Mouse (Mus musculus): ENCODE results near the gene Mknk1. TPM values are rescaled to one million over a fixed set of nuclear protein-coding genes. Genes with fewer than 3 reads are reported as not detected.
A peak's percentile ranks its signal among the peaks of the same experiment; 100 is the strongest.

The Mknk1 gene
- total RNA-seq, 4 experiments from 2014 or later, result 34.9 to 45.5 (median 39.6) TPM

DNA sequence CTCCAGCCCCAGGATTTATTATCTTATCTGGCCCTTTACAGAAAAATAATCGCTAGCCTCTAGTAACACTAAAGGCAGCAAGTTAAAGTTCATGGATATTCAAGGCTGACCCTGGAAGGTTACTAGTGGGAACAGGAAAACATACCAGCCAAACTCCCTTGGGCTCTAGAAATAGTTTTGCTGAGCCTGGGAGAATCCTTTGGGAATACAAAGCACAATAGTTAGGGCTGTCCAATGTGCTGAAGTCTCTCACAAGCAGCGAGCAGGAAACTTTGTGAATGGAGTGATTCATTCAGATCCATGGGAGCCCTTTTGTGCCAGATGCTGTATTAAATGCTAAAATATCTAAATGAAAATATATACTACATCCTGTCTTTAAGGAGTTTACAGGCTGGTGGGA, 7.7 kb downstream of the Mknk1 start:
- no peak for DNase-seq (ENCODE audit: low spot score in 2 of 2)

DNA sequence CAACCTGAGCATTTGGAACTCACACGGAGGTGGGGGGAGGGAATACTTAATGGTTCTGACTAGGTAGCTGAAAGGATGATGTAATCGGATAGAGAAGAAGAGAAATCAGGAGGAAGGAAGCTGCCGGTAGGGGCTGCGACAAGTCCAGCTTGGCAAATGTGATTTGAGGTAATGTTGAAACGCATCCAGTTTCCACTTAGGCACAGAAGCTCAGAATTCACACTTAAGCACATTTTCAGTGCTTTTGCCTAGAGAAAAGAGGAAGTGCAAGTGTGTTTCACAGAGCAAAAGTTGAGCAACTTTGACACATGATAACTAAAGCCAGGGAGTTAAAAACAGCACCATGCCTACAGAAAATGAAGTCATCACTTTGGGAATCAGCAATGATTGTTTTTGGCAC, 8.4 kb downstream of the Mknk1 start:
- DNase-seq (ENCODE audit: low spot score in 2 of 2), result peak in 1 of 2 experiments; percentile 52

DNA sequence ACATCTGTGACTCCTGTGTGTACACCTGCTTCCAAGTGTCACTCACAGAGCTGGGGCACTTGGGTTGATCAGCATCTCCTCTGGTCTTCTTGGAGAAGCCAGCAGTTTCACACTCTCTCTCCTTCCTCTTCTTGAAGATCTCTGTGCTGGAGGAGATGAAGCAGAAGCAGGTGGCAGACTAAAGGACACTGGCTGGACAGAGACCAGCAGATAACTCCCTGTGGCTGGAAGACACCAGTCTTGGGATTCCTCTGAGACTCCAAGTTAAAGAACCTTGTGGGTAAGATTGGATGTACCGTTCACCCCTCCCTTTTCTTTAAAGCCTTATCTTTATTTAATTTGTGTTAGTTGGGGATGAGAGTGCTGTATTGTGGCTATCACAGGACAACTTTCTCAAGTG, 9.1 kb downstream of the Mknk1 start:
- DNase-seq (ENCODE audit: low spot score in 2 of 2), result no peak

DNA sequence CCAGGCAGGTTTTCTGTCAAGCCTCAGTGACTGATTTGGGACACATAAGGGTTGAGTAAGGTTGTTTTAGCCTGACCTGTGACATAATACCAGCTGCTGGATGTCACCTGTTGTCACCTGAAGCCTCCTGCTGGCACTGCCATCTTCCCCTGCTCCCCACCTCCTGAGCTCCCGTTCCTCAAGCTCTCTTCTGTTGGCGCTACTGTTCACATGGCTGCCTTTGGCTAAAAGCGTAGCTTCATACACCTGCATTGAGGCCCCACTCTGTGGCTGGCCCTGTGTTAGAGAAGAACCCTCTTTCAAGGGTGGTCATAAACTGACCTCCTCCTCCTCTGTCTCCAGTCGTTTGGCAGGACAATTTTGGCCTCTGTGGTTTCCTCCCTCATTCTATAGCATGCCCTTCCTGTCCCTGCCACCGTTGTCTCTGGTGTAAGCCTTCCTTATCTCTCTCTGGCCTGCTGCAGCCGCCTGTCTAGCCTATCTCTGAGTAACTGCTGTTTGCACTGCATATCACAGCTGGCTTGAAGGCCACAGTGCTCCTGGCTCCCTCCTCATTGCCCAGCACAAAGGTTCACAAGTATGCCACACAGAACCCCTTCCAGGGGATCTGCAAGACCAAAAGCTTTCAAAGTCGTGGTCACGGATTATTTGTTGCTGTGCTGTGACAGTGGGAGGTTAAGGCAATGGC, 10.1 kb downstream of the Mknk1 start:
- no peak for DNase-seq (ENCODE audit: low spot score in 2 of 2)

DNA sequence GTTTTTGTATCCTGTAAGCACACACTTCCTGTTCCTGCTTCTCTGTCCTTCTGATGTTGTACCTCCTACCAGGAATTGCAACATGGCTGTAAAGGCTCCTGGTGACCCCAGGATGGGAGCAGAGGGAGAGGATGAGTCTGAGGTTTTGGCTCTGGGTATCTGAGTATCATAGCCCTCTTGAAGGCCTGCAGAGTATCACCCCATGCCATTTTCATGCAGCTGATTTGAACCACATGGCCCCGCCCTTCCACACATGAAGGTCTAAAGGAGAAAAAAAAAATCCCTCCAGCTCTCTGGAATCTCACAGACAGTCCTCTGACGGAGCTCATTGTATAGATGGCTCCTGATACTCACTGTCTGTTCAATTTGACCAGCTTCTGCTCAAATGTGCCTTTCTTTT, 11.1 kb downstream of the Mknk1 start:
- DNase-seq (ENCODE audit: low spot score in 2 of 2), result no peak

DNA sequence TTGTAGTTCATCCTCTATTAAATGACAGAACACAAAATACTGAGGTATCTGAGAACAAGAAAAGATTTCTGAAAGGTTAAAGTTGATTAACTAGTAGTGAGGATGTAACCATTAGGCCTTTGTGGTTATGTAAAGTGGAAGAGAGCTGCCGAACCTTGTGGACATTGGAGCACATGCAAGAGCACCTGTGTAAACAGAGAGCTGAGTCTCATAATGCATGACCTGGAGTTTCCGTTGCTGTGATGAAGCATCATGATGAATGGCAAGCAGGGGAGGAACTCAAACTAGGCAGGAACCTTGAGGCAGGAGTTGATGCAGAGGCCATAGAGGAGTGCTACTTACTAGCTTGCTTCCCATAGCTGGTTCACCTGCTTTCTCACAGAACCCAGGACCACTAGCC, 11.6 kb downstream of the Mknk1 start:
- no peak for DNase-seq (ENCODE audit: low spot score in 2 of 2)

DNA sequence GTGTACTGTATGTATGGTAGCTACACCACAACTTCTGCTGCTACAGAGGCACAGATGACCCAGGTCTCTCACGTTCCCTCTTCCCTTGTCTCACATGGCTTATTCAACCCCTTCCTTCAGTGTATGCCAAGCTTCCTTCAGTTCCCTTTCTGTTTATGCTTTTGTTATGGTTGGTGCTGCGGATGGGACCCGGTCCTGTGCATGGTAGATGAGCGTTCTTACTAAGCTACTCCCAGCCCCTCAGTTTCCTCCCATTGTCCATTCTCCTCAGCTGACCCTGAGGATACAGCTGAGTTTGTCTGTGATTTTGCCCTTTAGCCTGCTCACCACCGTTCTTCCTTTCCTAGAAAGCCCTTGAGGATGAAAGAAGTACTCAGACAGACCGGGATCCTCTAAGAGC, 12.6 kb downstream of the Mknk1 start:
- no peak for DNase-seq (ENCODE audit: low spot score in 2 of 2)

DNA sequence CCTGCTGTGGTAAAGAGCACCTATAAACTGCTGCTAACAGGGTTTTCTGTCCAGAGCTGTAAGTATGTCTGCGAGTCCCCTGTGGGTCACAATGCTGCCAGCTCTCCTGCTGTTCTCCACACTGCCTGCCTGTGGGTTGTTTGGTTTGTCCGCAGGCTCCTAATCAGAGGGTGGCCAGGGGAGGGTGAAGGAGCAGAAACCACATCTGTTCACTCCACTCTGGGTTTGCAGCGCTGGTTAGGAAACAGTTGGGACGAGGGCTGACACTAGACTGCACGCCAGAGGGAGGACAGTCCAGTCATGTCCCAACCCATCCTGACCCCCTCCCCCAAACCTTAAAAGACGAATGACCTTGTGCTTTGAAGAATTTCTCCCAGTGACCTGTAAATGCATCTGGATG, 16.1 kb downstream of the Mknk1 start:
- DNase-seq (ENCODE audit: low spot score in 2 of 2), result no peak

DNA sequence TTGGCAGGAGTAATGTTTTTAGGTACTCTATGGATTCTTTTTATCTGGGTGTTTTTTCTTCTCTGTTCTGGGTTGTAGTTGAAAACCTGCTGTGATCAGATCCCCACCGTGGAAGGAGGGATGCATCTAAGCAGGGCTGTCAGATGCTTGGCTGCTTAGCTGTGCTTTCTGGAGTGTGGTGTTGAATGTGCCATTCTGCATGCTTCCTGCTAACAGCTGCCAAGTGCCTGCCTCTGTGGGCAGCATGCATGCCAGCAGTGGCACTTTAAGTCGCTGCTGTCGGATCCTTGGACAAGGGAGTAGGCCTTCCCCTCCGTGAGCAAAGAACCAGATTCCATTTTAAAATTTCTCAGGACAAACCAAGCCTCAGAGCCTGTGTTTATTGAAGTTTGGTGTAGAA, 16.6 kb downstream of the Mknk1 start:
- DNase-seq (ENCODE audit: low spot score in 2 of 2), result no peak

DNA sequence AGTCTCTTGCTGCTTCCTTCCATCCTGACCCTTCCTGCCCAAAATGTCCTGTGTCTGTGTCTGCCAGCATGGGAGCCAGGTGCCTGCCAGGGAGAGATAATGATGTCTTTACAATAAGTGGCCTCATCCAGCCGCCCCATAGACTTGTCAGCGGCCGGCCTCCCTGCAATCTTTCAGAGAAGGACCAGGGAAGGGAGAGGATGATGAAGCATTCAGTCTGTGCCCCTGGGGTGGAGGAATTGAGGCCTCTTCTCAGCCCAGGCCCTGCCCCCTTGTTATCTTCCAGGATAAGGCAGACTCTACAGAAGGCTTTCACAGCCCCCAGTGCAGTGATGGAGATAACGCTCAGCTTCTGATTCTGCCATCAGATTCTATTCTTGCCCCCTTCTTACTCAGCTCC, 17.3 kb downstream of the Mknk1 start:
- DNase-seq (ENCODE audit: low spot score in 2 of 2), result no peak

DNA sequence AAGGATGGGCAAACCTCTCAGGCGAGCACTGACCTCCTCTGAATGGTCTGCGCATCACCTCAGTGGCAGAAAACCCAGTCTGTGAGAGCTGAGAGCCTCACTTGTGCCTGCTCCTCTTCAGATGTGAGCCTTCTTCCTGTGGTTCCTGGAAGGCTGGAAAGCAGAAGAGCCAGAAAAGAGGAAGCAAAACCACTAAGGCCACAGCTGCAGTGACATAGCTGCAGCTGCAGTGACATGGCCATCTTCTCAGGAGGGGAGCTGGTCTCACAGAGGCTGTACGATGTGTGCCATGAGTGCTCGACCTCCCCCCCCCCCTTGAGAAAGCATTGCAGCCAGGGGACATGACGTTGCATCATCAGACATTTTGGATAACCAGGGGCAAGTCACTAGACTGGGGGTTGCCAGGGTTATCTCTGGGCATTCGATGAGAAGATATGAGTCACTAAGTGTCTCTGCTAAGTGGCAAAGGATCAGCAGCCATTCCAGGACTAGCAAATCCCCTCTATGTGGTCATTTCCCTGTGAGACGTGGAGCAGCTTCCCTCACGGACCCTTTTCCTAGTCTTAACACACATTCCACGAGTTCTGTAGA, 18.4 kb downstream of the Mknk1 start:
- DNase-seq (ENCODE audit: low spot score in 2 of 2), result no peak

DNA sequence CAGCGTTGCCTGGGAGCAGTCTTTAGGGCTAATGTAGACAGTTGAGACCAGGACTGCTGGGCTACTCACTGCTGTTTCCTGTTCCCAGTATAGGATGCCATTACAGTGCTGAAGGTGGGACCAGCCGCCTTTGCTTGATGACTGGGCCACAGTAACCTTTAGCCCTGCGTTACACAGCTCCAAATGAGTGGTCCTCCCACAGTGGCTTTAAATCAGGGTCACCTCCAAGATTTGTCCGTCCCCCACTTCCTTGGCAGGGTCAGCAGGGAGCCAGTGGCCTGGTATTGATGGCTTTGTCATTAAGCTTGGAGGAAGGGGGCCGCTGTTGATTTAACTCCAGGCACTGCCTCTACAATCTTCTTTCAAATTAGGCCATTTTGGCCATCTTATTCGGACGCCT, 24.4 kb downstream of the Mknk1 start:
- no peak for DNase-seq (ENCODE audit: low spot score in 2 of 2)

DNA sequence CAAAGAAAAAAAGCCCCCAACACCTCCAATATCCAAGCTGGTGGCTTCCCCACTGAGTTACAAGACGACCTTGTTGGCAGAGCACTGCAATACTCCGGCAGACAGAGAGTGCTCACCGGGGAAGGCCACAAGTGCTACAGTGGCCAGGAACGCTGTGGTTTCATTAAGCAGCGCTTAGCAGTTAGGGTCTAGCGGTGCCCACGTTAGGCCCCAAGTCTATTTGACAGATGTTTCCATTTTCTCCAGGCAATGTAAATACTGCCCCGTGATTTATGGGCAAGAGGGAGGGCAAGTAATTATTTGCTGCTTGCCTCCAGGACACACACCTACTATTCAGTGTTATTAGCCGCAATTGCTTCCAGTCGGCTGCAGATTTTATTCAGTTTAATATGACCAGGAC, 24.9 kb downstream of the Mknk1 start:
- DNase-seq (ENCODE audit: low spot score in 2 of 2), result no peak

DNA sequence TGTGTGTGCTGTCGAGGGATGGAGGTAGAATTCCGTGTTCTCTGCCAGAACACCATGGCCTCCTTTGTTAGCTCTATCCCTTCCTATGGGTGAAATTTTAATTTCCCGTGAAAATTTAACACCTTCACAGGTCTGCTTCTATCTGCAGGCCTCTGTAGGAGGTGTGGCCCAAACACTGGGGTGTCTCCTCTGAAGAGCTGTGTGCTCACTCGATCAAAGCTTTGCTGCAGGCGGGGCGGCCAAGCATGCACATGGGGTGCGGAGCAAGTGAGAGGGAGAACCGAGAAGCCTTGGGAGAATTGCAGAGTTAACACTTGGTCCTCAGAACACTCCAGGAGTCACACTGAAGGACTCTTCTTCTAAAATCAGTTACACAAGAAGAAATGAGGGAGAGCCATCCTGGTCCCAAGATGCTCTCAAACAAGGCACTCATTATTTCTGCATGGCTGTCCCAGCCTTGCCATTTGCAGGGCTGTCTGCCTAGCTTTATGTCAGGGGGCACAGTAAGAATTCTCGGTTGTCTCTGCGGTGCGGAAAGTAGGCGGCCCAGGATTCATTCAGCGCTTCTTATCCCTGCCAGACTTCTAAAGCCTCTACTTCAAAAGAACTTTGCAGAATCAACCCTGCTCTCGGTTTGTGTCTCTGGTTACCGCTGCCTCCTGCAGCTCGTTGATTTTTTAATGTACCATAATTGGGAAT, 30.7 kb downstream of the Mknk1 start:
- no peak for DNase-seq (ENCODE audit: low spot score in 2 of 2)

DNA sequence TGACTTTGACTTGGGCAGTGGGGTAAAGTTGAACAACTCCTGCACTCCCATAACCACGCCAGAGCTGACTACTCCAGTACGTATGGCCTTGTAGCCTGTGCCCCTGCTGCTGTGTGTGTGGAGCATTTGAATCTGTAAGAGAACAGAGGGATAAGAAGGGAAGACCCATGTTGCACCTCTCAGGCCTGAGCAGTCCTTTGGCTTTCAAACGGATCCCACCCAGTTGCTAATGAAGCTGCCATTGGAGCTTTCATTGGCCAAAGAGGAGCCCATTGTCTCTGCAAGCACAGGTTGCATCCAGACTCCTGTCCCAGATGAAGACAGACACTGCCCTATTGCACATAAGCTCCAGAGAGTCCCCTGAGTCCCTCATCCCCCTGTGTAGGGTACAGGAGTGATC, 34.2 kb downstream of the Mknk1 start:
- no peak for DNase-seq (ENCODE audit: low spot score in 2 of 2)

DNA sequence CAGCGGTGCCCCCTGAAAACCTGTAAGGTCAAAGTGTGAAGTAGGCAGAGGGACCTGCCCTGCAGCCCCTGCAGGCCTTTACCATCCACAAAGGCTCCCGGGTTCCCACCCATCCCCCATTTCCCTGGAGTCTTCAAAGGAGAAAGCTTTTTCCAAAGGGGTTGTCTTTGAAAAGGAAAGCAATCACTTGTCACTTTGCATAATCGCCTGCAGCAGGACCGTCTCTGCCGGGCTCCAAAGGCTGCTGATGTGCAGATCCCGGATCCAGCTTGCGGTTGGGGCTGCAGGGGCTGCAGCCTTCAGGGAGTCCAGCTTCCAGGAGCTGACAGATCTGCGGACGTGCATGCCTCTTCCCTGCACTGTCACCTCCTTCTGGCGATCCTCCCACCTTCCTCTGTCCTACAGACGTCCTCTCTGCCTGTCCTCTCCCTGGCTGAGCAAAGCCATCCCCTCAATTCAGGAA, 39.2 kb downstream of the Mknk1 start:
- no peak for DNase-seq (ENCODE audit: low spot score in 2 of 2)

DNA sequence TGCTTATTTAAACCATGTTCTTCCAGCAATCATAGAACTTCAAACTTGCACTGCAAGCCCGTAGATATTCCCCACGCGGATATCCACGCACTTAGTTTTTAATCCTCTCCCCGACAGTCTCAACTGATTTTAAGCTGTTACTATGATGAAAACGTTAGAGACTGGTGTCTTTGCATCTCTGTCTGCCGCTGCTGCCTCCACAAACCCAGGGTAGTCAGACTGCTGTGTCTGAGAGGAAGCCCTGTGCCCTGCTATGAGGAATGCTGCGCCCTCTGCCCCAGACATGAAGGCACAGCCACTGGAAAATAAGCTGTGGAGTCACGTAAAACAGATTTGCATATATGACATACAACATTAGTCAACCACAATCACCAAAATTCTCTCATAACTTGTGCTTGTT, 39.8 kb downstream of the Mknk1 start:
- DNase-seq (ENCODE audit: low spot score in 2 of 2), result no peak

DNA sequence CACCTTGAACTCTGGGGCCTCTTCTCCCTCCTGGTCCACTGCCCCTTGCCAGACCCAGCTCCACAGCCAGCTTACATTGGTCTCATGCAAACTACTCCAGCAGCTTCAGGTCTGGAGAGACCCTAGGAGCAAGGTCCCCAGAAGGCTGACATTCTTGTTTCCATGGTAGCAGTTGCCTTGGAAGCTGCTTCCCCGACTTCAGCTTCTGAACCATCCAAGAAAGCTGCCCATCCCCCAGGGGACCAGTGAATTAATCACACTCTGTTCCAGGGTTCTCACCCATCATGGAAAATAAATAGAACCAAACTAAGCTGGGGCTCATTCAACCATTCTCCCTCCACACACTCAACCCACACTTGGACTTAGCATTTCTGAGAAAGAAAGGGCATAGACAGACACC, 42.2 kb downstream of the Mknk1 start:
- DNase-seq (ENCODE audit: low spot score in 2 of 2), result peak in 1 of 2 experiments; percentile 48

DNA sequence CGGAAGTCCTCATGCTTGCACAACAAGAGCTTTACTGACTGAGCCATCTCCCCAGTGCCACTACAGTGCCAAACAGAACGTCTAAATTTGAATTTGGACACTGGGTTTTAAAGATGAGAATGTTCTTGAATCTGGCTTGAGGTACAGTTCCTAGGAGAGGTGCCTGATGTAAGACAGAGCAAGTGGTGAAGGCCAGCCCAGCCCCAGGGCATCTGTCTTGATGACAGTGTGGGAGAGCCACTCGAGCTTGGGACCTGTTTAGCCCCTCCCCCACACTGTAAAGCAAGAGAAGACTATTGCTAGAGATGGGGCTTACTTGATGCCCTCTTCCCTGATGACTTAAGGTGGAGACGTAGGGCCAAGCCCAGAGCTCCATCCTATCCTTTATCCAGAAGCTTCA, 43.2 kb downstream of the Mknk1 start:
- DNase-seq (ENCODE audit: low spot score in 2 of 2), result no peak

DNA sequence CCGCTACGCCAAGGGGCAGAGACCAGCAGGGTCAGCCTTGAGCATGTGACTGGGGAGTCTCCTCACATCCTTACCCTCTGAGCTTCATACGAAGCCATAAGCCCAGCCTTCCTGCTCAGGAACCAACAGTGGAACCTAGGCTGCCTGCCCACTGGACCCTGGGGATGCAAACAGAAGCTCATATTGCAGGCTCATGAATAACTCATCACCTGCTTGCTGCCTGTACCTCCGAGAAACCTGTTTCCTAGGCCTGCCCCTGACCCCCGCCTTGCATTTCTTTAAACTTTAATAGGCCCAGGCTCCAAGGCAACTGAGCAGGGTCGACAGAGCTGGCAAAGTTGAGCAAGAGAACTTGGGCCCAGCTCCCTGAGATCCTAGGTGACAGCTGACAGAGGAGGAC, 45.0 kb downstream of the Mknk1 start, which contains the start of gene Kncn:
TSS of gene Kncn (plus strand) at position 379 of the 400 bp plus-strand sequence.
- DNase-seq (ENCODE audit: low spot score in 2 of 2), result no peak

DNA sequence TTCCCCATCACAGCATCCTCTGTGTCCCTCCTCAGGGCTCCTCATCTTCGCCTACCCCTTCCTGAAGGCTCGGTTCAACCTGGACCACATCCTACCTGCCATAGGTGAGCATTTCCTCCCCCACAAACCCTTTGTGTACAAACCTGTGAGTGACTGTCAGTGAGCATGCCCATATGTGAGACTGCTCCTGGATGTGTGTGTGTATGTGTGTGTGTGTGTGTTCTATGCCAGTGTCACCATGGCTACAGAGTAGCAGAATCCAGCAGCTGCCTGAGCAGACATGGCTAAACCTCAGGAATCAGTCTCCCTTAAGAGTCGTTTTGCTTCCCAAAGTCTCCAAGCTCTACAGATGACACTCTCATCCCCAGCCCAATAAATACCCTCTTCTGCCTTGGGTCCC, 46.8 kb downstream of the Mknk1 start:
- DNase-seq (ENCODE audit: low spot score in 2 of 2), result peak in 1 of 2 experiments; percentile 54

DNA sequence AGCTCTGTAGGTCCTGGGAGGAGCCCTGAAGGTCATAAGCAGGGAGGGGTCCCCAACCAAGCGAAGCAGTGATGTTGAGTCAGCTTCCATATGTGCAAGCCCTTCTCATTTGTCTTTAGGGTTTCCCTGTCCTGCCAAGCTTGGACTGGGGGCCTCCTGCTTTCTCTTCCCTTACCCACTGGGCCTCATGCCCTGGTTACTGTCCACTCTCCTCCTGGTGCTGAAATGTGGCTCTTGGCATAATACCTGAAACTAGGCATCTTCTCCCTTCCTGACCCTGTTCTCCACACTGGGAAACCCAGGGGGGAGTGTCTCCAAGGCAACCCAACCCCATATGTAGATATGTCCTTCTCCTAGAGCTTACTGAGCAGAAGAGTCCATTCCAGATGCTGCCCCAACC, 47.9 kb downstream of the Mknk1 start:
- no peak for DNase-seq (ENCODE audit: low spot score in 2 of 2)

DNA sequence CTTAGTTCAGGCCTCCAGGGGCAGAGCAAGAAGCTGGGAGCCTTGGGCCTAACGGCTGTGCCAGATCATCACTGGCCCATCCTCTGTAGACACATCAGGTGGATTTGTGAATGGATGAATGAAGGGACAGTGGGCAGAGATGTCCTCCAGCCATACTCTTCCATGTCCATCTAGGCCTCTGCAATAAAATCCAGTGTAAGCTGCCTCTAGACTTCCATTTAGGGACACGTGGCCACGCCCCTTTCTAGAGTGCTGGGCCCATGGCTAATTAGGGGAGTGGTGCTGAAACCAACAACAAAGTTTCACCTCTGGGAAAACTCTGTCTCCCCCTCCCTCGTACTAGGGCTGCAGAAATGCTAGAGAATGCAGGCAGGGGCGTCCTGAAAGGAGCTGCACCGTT, 51.1 kb downstream of the Mknk1 start:
- no peak for DNase-seq (ENCODE audit: low spot score in 2 of 2)
